ENCODE assay signal across 8 mouse cellular contexts in the genomic region with DNA sequence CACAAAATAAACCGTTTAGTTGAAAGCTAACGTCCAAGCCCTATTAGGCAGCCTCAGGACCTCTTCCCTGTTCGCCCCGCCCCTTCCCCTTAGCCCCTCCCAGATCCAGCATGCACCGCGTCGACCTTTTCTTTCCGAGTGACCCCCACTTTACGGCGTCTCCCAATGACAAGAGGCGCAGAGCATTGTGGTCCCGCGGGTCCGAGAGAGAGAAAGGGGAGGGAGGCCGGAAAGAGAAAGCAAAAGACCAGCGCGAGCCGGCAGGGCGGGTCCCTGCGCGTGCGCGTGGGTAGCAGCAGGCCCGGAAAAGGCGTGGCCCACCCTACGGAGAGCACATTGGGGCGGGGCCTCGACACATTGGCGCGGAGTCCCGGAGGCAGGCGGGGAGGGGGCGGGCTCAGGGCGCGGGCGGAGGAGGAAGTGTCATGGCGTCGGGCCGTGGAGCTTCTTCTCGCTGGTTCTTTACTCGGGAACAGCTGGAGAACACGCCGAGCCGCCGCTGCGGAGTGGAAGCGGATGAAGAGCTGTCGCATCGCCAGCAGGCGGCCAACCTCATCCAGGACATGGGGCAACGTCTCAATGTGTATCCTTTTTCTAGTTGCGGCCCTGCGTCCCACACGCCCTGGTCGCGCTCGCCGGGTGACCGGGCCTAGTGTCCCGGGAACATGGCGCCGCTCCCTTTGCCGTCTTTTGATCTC. TPM values are rescaled to one million over a fixed set of nuclear protein-coding genes. Genes with fewer than 3 reads are reported as not detected.
DNase-seq lines count a peak whose midpoint lies in the region; ATAC-seq lines count a peak whose summit lies in the region.

A gene (plus strand): TSS at position 362 of the 698 bp plus-strand sequence.

- peak; percentile 100 for DNase-seq in adipocyte (ENCODE audit: low spot score)
- peak; percentile 99 for DNase-seq in embryo, embryonic 10 days (ENCODE audit: low spot score)
- DNase-seq in gastrocnemius, postnatal 10 days, result peak; percentile 98
- DNase-seq in induced T-regulatory cell, adult 2 months (ENCODE audit: low read depth), result peak; percentile 99
- DNase-seq in left cerebral cortex, adult 9 months (ENCODE audit: low spot score in 2 of 2), result peak; percentile 99
- DNase-seq in right cerebral cortex, postnatal 14 days, result peak; percentile 98
- DNase-seq in urinary bladder, postnatal 36 days (ENCODE audit: low spot score in 2 of 2), result peak; percentile 94 to 99

- peak; percentile 92 for ATAC-seq in megakaryocyte progenitor cell, adult 5-6 weeks (replicated peaks; ENCODE audit: poor library complexity)

RNA-seq across cellular contexts. Expression of the gene that starts here (rescaled TPM):
- 10 to 100 TPM; 19.9 to 34.7 TPM for total RNA-seq in gastrocnemius, postnatal 10 days (2021)
- 30.7 and 32.9 TPM in 2 replicates for total RNA-seq in megakaryocyte progenitor cell, adult 5-6 weeks (2015)
- total RNA-seq in megakaryocyte progenitor cell, adult 5-6 weeks (2017), result 36.4 and 48.2 TPM in 2 replicates

Comparison
In these comparisons a context has a peak if more than half of its experiments do, and no peak if none do; other contexts are left out.
1. Peak in every context shown above with its lines: DNase-seq and ATAC-seq.